Mouse (Mus musculus): ENCODE measurements around the gene Poc1b. TPM values are rescaled to one million over a fixed set of nuclear protein-coding genes. Genes with fewer than 3 reads are reported as not detected.
A peak's percentile ranks its signal among the peaks of the same experiment; 100 is the strongest.
"Not testable (repeated sequence)": the region's sequence is repeated elsewhere in the genome, so short reads cannot be mapped to it uniquely, and the experiment has no call there.

Gene Poc1b
- total RNA-seq, 2 experiments from 2014 or later = 2.9 to 8.4 TPM

DNA sequence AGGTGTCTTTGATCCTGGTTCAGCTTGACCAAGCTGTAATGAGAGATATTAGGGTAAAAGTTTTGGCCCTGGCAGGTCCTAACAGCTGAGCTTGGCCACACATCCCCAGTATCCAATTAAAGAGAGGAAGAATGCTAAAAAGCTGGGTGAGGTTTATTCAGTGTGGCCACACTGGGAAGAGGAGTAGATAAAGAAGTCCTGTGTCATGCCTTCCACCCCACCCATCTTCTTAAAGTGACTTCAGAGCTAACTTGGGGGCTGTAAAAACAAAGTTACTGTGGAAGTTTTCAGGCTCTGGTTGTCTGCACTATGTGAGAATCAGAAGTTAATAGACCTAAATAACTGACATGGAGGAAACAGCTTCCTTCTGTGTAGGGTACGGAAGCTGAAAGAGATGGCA lies 44.7 kb downstream of the Poc1b start:
- 0 out of 2 replicates have a peak, but pooled peaks have one; percentile 58 for ATAC-seq (replicated peaks; ENCODE audit: low FRiP score, poor library complexity, severe bottlenecking)

DNA sequence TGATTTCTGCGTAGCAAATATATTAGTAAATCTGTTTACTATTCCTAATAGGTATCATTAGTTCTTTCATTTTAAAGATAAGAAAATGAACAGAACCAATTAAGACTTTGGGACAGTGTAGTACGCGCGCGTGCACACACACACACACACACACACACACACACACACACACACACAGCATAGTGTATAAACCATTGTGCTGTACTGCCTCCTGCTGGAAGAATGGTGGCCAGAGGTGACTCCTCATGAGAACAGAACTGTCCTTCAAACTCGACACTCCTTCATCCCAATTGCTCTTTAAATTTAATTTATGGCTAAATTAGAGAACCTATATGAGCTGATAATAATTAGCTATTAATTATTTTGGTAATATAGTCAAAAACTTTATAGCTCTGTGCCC lies 45.2 kb downstream of the Poc1b start:
- ATAC-seq (replicated peaks; ENCODE audit: low FRiP score, poor library complexity, severe bottlenecking) = no peak

- no peak for ATAC-seq (replicated peaks; ENCODE audit: low FRiP score, poor library complexity, severe bottlenecking)
Observed at GRCm38 (mm10) chr10:99154635-99155034, 47.8 kb downstream of the Poc1b start.

- no peak for ATAC-seq (replicated peaks; ENCODE audit: low FRiP score, poor library complexity, severe bottlenecking)
Observed at GRCm38 (mm10) chr10:99156808-99157207, 50.0 kb downstream of the Poc1b start.

DNA sequence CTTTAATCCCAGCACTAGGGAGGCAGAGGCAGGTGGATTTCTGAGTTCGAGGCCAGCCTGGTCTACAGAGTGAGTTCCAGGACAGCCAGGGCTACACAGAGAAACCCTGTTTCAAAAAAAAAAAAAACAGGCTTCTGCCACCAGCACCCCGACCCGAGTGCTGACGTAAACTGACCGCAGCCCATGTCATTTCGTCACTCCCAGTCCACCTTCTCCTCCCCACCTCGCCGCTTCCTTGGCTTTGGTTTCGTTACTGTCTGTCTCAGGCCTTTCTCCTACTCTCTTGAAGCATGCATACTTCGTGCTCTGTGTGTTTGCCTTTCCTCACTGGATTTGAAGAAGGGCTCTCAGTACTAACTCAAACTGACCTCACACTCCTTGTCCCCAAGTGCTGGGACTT lies 50.9 kb downstream of the Poc1b start:
- ATAC-seq (replicated peaks; ENCODE audit: low FRiP score, poor library complexity, severe bottlenecking) = not testable (repeated sequence)

- ATAC-seq (replicated peaks; ENCODE audit: low FRiP score, poor library complexity, severe bottlenecking) = peak; percentile 72; the same call in 1 of the 2 replicates
Observed at GRCm38 (mm10) chr10:99161987-99162582, 55.2 kb downstream of the Poc1b start.

DNA sequence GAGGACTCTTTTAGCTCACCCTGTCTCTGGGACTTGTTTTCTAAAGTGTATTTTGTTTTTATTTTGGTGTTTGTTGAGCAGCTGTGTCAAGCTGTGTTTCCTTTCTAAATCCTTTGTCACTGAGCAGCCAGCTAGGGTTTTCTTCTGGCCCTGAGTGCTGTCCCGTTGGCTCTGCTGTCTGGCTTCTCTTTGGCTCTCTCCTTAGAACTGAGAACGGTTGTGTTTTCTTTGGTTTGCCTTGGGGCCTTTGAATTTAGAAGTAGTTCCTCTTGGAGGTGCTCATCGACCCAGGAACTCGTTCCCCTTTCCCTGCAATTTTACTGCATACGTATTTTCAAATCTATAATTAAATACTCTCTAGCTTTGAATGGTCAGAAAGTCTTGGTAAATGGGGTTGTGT lies 56.2 kb downstream of the Poc1b start:
- no peak for ATAC-seq (replicated peaks; ENCODE audit: low FRiP score, poor library complexity, severe bottlenecking)

- no peak for ATAC-seq (replicated peaks; ENCODE audit: low FRiP score, poor library complexity, severe bottlenecking)
Observed at GRCm38 (mm10) chr10:99164871-99165477, 58.1 kb downstream of the Poc1b start.

DNA sequence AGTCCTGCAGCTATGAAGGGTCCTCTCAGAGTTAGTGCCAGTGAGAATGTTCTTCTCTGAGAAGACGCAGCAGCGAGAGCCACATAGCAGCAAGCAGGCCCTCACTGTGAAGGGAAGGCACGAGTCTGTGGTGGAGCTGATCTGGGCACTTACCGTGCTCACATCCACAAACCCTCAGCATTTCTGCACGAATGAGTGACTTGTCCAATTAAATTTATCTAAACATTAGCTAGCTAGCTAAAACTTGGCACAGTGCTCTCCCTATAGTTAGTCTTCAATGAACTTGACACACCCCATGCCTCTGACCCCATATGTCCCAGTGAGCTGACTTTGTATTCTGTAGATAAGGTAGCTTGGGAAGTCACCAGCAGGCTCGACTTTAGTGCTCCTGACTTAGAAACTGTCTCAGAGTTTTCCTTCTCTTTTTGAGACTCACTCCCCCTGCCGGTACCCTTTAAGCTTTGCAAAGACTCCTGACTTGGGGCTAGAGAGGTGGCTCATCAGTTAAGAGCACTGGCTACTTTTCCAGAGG lies 59.0 kb downstream of the Poc1b start:
- ATAC-seq (replicated peaks; ENCODE audit: low FRiP score, poor library complexity, severe bottlenecking) = peak; percentile 56

DNA sequence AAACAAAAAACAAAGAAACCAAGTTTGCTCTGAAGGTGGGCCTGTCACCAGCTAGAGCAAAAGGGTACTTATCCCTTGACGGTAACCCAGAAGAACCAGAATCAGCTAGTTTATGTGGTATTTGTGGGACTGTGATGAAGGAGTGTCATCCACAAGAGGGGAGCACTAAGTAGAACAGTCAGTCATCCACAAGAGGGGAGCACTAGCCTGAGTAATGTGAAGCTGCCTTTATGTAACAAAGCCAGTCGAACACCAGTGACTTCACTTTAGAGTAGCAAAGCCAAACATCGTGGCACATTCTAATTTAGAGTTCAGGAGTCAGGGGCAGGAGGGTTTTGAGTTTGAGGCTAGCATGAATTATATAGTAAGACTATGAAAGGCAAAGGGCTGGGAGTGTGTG lies 59.6 kb downstream of the Poc1b start:
- ATAC-seq (replicated peaks; ENCODE audit: low FRiP score, poor library complexity, severe bottlenecking) = no peak

DNA sequence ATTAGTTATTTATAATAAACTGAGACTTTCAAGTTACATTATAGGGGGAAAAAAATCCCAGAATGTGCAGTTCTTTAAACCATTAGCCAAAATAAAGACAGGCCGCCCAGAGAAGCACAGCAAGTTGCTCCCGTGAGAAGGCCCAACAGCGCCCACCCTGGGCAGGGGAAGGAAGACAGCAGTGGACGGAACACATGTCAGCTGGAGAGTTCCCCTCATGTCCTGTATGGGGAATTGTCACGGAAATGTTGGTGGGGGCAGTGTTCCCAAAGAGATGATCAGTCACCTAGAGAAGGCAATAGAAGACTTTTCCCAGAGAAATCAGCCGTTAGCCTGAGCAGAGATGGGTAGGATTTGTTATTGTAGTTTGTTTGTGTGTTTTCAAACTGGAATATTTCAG lies 61.6 kb downstream of the Poc1b start:
- no peak for ATAC-seq (replicated peaks; ENCODE audit: low FRiP score, poor library complexity, severe bottlenecking)

GRCm38 (mm10) chr10:99168840-99169764 lies 62.3 kb downstream of the Poc1b start:
- no peak for ATAC-seq (replicated peaks; ENCODE audit: low FRiP score, poor library complexity, severe bottlenecking)

DNA sequence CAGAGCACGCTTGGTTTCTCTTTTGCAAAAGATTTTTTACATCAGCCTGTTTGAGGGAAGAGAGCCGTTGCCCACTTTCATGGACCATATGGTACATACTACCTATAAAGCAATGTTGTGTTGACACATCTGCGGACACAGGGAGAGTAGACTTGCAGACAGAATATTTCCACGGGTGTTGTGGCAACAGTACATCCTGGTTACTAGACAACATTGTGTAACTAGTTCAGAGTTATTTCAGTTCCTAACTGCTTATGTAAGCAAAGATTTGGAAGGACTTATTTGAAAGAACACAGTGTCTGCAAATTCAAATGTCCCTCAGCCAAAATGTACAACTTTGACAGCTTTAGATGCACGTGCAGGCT lies 62.9 kb downstream of the Poc1b start:
- no peak for ATAC-seq (replicated peaks; ENCODE audit: low FRiP score, poor library complexity, severe bottlenecking)

DNA sequence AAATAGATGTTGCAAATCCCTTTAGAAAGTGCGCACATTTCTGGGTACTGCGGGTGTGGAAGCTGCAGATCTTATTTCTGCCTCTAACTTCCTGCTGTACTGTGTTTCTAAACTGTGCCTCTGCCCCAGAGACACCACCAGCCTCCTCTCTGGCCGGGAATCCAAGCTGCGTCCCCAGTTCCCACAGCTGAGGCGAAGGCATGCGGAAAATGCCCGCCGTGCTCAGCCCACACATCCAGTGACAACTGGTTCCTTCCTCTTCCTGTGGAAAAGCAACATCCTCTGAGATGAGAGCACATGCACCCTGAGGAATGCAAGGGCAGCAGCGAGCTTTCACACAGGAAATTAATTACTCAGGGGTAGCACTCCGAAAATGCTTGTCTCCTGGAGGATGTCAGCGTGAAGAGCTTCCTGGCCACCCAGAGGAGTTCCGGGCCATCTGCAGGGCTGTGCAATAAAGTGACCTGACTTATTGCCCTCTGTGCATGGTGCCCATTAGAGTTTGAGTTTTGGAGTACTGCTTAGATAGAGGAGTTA lies 65.2 kb downstream of the Poc1b start:
- ATAC-seq (replicated peaks; ENCODE audit: low FRiP score, poor library complexity, severe bottlenecking) = no peak

GRCm38 (mm10) chr10:99172906-99173507 lies 66.2 kb downstream of the Poc1b start:
- ATAC-seq (replicated peaks; ENCODE audit: low FRiP score, poor library complexity, severe bottlenecking) = no peak

- no peak for ATAC-seq (replicated peaks; ENCODE audit: low FRiP score, poor library complexity, severe bottlenecking)
Observed at GRCm38 (mm10) chr10:99176911-99177310, 70.1 kb downstream of the Poc1b start.

DNA sequence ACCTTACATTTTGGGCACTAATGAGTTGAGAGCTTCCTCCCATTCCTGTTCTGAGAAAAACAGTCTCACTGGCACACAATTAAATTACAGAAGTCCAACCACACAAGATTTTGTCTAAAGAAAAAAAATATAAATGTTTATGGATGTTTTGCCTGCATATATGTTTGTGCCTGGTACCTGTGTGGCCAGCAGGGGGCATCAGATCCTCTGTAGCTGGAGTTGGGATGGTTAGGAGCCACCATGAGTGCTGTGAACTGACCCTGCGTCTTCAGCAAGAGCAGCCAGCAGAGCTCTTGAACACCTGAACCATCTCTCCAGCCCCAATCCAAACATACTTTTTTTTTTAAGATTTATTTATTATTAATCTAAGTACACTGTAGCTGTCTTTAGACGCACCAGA lies 71.3 kb downstream of the Poc1b start:
- ATAC-seq (replicated peaks; ENCODE audit: low FRiP score, poor library complexity, severe bottlenecking) = no peak

DNA sequence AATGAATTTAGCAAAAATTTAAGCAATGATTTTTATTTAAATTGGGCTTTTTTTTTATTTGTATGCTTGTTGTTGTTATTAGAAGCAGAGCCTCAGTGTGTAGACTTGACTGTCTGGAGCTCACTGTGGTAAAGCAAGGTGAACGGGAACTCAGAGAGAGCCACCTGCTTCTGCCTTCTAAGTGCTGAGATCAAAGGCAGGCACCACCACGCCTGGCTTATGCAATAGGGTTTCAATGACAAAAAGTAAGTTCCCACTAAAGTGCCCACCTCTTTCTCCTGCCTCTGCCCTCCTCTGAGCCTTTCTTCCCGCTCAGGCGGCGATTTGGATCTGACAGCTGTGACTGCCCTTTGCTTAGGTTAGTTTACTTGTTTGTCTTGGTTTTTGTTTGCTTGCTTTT lies 72.3 kb downstream of the Poc1b start:
- no peak for ATAC-seq (replicated peaks; ENCODE audit: low FRiP score, poor library complexity, severe bottlenecking)

- no peak for ATAC-seq (replicated peaks; ENCODE audit: low FRiP score, poor library complexity, severe bottlenecking)
Observed at GRCm38 (mm10) chr10:99179566-99179965, 72.7 kb downstream of the Poc1b start.

GRCm38 (mm10) chr10:99181497-99181896 lies 74.7 kb downstream of the Poc1b start:
- ATAC-seq (replicated peaks; ENCODE audit: low FRiP score, poor library complexity, severe bottlenecking) = no peak

Measured in erythroid progenitor cell, adult 5-6 weeks (primary cell).